Mouse (Mus musculus) 416B (cell line): ENCODE measurements around the gene Mettl2.

Source experiments
- DNase-seq: peaks from one replicate; pipeline ENCODE4 v3.0.0; 2011; ENCODE audit warnings: low read depth

Mettl2 gene

DNA sequence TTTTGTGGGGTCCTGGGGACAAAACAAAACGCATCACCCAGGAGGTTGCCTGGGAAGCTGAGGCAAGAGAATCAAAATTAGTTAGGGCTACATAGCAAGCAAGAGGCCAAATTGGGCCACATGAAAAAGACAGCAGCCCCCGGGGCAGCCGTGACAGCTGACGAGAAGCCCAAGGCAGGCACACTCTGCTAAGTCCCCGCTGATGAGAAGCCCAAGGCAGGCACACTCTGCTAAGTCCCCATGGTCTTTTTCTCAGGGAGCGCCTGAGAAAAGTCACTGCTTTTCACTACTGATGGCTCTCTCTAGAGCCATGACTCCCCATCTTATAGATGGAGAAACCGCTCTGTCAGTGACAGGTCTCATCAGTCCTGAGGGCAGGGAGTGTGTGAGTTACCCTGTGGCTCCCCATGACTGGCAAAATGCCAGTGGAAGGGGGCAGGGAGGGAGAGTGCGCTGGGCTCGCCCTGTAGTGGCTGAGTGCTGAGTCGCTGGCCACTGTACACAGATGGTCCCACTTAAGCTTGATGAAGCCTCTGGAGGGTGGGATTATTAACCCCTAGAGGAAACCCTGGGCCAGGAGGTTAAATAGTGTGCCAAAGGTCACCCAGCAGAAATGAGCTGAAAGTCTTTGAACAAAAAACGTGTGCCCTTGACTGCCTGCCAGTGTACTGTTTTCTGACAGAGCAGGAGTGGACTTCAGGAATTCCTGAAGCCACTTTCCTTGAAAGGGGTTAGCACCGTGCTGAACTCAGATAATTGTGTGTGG lies 27.0 kb downstream of the Mettl2 start:
- DNase-seq, result peak; percentile 29

DNA sequence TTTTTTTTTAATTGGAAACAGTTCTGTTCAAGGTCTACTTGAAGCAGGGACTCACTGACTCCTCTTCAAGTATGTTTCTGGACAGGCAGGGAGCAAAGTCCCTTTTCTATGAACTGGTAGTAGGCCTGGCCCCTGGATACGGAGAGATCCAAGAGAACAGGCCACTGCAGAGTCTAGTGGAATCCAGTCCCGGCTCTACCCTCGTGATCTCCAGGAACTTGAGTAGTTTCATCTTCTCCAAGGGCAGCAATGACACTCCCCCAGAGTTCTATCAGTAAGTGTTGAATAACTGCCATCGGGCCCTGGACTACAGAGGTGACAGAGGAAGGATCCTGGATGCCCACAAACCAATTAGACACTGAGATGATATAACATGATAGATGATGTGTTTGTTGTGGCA lies 29.7 kb downstream of the Mettl2 start:
- no peak for DNase-seq

DNA sequence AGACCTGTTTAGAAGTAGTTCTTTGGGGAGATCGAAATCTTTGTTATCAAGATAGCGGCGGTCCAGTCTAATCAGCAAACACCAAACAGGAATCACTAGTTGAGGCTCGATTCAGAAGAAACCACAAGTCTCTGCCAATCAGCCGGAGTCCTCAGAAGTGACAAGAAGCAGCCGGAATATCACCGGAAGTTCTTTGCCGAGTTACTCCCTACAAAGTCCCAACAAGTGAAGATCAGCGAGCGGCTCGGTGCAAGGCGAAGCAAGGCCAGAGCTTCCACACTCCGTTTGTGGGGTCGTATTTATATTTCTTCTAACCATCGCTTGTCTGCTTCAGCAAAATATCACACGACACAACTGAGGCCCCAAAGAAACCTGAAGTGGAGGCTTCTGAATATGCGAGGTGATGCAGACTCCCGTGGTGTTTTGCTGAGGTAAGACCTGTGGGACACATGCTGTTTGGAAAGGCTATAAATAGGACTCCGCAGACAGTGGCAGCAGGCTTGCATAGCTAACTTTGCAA lies 30.6 kb downstream of the Mettl2 start:
- DNase-seq, result no peak

DNA sequence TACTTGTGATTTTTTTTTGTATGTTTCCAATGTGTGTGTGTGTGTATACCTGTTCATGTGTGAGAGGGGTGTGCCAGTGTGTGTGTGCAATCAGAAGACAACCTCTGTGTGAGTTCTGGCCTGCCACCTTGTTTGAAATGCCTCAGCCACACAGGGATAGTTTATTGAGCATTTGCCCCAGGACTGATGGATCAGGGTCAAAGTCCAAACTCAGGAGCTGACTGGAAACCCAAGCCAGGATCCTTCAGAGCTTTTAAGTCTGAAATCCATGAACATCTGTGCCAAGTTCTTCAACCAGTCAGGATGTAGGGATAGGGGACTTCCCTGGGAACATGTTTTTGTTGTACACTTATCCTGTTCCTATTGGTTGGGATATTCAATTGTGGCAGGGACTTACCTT lies 31.8 kb downstream of the Mettl2 start:
- DNase-seq, result no peak

DNA sequence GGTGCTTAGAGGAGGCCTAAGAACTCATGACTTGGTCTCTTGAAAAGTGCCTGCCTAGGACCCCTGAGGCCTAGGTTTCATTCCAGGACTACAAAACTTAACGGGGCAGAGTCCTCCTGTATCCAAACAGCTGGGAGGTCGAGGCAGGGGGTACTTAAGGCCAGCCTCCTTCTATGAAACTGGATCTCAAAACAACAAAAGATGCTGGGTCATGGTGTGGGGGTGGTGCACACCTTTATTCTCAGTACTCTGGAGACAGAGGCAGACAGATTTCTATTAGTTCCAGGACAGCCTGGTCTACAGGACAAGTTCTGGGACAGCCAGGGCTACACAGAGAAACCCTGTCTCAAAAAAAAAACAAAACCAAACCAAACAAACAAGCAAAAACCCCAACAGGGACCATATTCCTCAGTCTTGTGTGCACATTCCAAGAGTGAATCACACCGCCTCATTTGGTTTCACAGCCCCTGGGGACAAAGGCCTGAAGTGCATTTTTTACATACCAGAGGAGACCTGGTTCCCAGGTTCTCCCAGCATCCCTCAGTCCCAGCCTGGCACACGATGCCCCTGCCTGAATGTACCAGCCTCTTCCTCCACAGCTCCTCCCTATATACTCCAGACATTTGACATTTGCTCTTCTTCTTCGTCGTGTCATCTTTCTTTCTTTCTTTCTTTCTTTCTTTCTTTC lies 33.6 kb downstream of the Mettl2 start:
- no peak for DNase-seq

DNA sequence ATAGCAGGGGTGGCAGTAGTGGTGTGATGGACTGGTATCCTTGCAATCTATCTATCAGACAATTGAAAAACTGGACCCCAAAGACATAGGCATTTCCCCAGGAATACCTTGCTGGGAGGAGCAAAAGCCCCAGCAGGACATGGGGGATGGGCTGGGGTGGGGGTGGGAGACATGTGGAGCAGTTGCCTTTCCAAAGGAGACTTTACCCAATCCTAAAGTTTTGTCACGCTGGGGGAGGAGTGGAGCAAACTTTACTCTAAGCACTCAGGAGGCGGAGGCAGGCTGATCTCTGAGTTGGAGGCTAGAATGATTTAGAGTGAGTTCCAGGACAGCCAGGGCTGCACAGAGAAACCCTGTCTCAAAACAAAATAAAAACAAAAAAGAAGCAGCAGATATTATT lies 35.2 kb downstream of the Mettl2 start:
- DNase-seq, result no peak

DNA sequence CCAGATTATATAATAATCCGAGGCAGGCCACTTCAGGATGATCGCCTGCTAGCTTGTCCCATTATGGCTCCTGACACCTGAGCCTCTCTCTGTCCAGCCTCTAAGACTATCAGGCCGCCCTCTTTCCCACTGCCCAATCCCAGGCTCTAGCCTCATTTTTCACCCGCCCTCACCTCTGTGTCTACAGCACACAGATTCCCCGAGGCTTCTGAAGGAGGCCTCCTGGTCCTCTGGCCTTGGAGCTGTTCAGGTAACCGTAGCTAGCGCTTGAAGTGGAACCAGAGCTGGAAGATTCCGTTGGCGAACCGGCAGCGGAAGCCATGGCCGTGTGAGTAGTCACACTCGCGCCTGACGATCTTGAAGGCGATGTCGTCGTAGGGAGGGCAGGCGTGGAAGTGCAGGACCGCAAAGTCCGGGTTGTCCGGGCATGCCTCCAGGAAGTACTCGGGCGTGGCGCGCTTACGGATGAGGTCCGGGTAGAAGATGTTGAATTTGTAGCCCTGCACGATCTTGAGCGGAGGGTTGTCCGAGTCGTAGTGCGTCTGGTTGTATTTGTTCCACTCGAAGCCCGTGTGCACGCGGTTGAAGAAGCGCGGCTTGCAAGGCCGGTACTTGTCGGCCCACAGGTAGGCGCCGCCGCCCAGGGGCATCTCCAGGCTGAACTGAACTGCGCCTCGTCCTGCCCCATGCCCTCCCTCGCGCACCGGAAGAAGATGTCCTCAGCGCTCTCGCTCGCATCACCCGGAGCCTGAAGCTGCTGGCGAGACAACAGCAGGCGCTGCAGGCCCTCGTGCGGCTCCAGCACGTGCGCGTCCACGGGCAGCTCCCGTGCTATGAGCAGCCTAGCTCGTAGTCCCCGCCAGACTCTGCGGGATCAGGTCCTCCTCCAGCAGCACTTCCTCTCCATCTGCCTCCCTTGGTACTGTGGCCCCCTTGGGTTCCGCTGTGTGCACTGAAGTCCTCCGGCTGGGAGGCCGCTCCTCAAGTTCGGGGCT lies 38.6 kb downstream of the Mettl2 start:
- no peak for DNase-seq

DNA sequence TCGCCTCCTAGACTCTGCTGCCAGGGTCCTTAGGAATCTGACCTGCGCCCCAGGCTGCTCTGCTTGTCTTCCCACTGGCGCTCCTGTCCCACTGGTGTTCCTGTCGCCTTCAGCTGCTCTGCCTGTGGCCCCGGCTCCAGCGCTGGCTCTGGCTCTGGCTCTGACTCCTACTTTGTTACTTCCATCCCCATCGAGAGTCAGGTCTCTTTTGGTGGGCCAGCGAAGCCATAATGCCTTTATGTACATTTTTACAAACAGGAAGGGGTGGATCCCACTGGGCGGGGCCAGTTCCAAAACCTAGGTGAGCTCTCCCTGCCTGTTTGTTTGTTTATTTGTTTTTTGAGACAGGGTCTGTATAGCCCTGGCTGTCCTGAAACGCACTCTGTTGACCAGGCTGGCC lies 40.6 kb downstream of the Mettl2 start:
- DNase-seq, result no peak

DNA sequence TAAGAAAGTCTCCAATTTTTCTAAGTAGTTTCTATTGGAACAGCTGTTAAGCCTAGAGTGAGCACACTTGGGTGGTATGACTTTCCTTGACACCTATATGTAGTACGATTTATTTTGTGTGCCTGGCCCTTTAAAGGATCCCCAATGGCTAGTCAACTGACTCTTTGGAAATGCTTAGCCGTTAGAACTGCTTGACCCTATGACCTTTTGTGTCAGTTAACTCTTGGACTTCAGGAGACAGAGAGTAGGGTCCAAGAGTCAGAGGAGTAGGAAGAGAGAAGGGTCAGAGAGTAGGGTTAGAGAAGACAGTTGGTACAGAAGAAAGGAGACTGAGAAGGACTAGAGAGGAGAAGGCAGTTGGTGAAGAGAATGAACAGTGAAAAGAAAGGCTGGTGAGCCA lies 52.3 kb downstream of the Mettl2 start, which contains the start of gene Tlk2:
Tlk2 (plus strand) TSS at position 292 of the 400 bp plus-strand sequence.
- DNase-seq, result no peak

DNA sequence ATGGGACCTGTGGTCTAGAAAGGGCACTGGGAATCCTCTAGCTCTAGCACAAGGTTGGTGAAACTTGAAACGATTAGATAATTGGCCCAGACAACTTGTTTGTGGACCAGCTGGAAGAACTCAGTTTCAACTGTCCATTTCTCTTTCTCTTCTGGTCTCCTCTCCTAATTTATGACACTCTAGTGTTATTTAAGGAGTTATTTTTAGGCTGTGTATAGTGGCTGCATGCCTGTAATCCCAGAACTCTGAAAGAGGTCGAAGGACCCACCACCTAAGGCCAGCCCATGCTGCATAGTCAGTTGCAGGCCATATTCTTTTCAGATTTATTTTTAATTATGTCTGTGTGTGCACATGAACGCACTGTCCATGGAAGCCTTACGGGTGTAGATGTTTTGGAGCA lies 53.3 kb downstream of the Mettl2 start:
- DNase-seq, result no peak

DNA sequence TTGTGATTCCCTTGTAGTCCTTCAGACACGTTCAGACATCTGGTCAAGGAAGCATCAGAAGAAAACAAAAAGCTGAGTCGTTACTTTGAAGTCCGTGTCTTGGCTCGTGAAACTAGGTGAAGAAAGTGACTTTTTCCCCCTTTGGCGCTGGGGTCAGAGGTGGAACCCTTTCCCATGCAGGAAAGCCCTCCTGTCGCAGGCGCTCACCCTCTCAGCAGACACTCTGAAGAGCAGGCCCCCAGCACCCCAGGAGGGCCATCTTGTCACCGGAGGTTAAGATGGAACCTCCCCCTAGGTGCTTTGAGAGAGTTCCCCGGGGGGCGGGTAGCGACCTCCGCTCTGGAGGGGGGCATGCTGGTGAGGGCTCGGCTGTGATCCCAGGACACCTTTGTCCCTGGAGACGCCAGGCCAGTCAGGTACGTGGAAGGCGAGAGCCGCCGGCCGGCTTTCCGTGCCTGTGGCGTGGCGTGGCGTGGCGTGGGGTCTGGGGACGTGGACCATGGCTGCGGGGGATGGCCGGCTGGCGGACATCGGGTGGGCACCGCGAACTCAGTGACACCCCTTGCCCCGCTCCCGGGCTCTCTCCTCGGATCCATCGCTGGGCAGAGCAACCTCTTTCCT lies 54.4 kb downstream of the Mettl2 start:
- peak; percentile 28 for DNase-seq

DNA sequence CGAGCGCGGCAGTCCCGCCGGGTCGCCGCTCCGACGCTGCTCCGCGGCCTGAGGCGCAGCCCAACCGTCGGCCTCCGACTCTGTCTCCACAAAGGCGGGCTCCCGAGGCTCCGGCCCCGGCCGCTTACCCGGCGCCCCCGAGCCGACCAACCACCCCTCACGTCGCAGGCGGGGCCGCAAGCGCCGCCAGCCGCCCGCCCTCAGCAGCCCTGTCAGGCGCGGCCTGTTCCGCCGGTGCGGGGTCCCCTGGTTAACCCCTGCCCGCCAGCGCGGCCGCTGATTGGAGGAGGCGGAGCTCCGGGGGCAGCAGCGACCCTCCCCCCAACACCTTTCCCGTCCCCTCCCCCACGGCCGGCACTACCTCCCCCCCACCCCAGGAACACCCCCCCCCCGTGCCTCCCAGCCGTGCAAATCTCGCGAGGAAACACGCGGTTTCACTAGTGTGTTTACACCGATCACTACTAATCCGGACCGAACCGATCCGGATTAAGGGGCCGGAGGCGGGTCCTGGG lies 55.0 kb downstream of the Mettl2 start:
- DNase-seq, result peak; percentile 89

DNA sequence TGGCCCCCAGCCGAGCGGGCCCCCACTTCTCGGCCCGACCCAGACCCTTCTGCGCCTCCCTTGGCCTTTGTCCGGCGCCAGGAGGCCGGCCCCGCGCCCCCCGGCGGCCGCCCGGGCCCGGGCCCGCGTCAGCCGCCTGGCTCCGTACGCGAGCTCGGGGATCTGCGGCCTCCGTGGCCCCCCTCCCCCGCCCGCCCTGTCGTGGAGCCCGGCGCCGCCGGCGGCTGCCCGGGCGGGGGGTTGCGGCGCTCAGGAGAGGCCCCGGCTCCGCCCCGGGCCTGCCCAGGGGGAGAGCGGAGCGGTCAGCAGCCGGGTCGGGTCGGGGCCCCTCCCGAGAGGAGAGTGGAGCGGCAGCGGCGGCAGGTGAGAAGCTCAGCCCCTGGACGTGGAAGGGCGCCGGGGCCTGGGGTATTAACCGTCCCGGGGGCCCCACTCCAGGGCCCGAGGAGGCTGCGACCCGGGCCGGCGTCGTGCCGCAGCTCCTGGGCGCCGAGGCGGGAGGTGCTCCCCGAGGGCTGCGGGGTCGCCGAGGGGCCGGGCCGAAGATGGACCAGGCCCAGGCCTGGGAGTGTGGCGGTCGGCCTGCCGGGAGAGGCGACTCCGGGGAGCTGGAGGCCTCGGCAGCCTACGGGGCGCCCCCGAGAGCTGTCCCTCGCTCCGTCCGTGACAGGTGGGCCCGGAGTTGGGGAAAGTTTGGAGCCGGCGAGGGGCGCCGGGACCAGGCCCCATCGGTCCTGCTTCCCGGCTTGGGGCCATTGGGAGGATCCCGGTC lies 55.6 kb downstream of the Mettl2 start:
- peak; percentile 25 for DNase-seq

DNA sequence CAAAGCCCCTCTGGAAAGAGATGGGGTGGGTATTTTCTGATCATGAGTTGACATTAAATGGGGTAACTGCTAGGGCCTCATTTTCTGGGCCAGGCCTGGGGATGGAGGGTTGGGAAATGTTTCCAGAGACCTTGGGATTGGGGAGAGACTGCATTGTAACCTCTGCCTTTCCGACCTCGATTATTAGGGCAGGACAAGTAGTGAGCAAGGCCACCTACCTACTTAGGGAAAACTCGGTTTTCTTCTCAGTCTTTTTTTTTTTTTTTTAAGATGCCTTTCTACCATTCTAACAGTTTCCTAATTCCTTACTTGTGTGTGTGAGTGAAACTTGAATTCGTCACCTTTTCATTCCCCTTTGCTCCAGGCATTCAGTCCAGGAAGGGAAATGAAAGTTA lies 56.2 kb downstream of the Mettl2 start:
- peak; percentile 32 for DNase-seq

DNA sequence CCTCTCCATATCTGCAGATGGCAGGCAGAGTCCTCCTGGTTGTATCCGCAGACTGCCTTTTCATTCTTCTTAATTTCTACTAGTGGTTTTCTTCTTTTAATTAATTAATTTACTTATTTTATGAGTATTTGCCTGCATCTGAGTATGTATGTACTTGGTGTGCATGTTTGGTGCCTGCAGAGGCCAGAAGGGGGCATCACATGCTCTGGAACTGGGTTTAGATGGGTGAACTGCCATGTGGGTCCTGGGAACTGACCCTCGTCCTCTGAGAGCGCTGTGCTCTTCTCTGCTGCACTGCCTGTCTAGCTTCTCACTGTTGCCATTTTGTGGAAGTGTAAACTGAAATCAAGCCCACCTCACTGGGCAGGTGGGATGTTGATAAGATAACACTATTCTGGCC lies 58.5 kb downstream of the Mettl2 start:
- peak; percentile 46 for DNase-seq
